Mouse (Mus musculus) T-helper 2 cell (primary cell): ENCODE measurements at regions not wholly inside any gene's neighbourhood (a gene's known extent, or its start where the extent isn't known, plus 50 kb on each side); places are given as distances from the start of the nearest gene placed in this dataset.

Experiments used
- in situ Hi-C: fragments of 300-600 bp; cut with MboI, MseI; formaldehyde crosslinking; loops from one replicate; pipeline ENCODE4 v1.15.1; 2025; ENCODE audit warnings: high pct_unique_total_duplicates

GRCm38 (mm10) chr12:9261662-9262061 lies 231.9 kb downstream of the Ttc32 start:
- in situ Hi-C loops, result no loop called here

DNA sequence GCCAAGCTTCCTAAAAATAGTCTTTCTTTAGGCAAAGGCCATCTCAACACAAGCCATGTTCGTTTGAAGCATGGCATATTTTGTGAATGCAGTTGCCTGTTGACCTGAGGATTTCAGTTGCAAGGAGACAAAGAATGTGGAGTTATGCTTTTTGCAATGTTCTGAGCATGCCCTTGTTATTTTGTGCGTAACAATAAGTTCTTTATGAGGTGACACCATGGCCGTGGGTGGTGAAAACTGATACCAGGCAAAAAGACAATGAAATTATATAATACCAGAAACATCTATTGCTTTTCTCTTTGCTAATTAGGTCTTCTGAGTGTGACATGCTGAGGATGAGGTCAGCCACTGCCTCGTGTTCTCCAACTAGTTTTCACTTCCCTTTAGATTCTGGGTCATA lies 236.4 kb downstream of the Ttc32 start:
- in situ Hi-C loops, result loop anchor here (5.0 kb wide), 1 partner anchor 51 kb away; no protein-coding TSS in a partner anchor

- in situ Hi-C loops, result no loop called here
Observed at GRCm38 (mm10) chr12:9271484-9271883, 241.7 kb downstream of the Ttc32 start.

DNA sequence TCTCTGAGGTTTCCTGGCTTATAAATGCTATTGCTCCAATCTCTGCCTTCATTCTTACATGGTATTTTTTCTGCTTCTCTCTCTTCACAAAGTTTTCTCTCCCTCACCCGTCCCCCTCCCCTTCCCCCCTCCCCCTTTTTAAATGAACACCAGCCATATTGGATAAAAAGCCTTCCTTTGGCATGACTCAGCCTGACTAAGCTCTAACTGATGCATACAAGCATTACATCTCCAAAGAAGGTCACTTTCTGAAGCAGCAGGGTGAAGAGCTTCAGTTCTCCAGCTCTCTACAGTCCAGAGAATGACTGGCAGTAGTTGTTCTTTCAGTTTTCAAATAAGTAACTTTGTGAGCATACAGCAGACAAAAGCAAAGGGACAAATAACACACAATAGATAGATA lies 244.4 kb downstream of the Ttc32 start:
- in situ Hi-C loops, result no loop called here

GRCm38 (mm10) chr12:9275697-9276096 lies 245.9 kb downstream of the Ttc32 start:
- in situ Hi-C loops, result no loop called here

DNA sequence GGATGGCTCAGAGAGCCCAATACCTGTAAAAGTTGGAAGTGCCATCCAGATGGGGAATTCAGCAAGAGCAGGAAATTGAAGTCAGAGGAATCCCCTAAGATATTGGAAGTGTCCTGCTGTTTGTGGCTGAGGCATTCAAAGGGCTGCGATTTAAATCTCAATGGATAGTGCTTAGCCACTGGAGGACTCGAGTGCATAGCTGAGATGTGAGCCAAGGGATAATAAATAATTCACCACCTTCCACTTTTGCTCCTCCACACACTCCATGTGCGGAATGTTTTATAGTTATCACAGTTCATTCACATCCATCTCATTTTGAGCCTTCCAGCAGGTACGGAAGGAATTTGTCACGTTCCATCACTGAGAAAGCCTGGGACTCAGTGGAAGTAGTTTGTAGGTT lies 248.9 kb downstream of the Ttc32 start:
- in situ Hi-C loops, result no loop called here

GRCm38 (mm10) chr12:9279893-9280605 lies 250.3 kb downstream of the Ttc32 start:
- in situ Hi-C loops, result no loop called here

GRCm38 (mm10) chr12:9287271-9287670 lies 257.5 kb downstream of the Ttc32 start:
- in situ Hi-C loops, result no loop called here

DNA sequence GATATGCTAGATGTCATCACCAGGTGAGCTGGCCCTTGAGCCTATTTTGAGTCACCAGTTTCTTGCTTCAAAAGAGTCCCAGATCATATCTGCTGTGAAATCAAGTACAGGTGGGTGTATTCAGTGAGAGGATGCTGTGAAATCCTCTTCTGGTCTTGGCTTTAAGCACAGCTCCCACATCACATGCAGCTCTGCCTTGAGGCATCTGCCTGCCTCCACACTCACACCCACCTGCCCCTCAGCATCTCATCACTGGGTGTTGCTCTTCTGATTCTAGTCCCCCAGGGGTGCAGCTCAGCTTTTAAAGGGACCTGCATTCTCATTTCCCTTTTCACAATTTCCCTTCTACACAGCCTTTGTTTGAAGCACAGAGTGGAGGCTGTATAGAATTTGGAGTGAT lies 262.9 kb downstream of the Ttc32 start:
- in situ Hi-C loops, result no loop called here

- in situ Hi-C loops, result no loop called here
Observed at GRCm38 (mm10) chr12:9295211-9295610, 265.4 kb downstream of the Ttc32 start.

DNA sequence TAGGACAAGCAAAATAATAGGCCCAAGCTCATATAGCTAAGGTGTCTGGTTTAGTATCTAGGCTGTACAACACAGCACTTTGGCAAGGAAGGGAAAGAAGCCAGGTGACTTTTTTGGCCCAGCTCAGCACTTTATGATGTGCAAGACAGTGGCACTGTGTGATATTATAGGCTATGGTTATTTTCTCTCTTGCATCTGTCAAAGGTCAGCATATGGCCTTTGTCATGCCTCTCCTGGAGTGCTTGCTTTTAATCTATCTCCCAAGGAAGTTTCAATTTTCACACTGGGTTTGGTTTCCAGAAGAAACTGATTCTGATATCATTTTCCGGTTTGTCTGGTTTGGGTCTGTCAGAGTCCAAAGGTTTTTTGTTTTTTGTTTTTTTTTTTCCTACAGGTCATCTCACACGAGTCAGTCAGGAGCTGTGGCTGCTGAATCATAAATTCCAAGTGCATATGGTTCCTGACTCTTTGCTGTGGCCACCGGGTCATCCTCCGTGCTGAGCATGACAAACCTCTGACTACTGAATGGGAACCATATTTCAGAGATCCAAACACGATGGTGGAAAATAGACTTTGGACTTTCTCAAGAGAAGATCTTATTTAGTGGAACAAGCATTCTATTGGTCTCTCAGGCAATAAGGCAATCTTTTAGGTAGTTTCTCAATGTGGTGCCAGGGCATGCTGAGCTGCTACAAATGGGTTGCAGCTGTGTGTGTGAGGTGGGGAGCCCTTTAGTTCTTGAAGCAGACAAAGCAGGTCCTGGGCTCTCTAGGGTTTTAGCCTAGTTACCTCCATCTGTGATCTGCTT lies 269.3 kb downstream of the Ttc32 start:
- in situ Hi-C loops, result no loop called here

DNA sequence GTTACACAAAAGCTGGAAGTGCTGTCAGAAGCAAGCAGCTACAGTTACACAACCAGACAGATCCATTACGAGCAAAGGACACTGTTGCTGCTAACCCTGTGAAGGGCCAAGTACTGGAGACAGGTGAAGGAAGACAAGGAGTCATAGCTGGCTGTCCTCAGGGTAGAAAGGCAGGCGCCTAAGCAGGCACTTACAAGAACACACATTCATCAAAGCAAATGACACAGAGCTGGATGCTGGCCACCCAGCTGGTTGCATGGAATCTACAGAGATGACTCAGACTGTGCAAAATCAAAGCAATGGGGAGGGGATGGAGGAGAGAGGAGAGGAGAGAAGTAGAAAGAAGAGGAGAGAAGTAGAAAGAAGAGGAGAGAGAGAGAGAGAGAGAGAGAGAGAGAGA lies 265.8 kb upstream of the Osr1 start:
- in situ Hi-C loops, result no loop called here

- in situ Hi-C loops, result no loop called here
Observed at GRCm38 (mm10) chr12:9337891-9338672, 231.8 kb upstream of the Osr1 start.

DNA sequence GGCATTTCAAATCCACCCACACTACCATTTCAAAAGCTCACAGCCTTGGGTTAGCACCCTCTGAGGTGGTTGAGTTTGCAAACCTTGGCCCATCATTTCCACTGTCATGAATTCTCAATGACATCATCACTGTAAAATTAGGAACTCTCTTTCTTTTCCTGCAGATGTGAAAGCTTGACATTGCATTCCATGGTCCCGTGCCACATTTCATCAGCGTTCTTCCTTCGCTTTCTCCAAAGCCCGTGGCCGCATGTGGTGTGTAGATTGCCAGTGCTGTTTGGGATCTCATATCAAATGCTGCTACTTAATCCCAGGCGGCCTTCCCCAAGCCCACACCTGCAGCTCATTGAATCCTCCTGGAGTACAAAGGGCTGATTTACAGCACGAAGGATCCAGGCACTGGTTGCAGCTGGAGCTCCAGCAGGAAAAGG lies 231.1 kb upstream of the Osr1 start:
- in situ Hi-C loops, result no loop called here

DNA sequence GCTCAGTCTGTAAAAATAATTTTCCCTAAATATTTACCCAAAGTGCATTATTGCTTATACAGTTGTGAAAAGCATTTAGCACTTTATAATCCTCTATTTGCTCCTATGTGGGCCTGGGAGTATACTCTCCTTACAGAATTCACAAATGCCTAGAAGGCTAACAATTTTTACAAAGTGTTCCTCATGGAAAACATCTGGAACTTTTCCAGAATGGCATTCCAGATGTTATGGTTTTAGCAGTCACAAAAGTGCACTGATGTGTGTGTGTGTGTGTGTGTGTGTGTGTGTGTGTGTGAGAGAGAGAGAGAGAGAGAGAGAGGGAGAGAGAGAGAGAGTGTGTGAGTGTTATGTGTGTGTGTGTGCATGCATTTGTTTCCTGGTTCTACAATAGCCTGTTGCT lies 229.1 kb upstream of the Osr1 start:
- in situ Hi-C loops, result no loop called here

DNA sequence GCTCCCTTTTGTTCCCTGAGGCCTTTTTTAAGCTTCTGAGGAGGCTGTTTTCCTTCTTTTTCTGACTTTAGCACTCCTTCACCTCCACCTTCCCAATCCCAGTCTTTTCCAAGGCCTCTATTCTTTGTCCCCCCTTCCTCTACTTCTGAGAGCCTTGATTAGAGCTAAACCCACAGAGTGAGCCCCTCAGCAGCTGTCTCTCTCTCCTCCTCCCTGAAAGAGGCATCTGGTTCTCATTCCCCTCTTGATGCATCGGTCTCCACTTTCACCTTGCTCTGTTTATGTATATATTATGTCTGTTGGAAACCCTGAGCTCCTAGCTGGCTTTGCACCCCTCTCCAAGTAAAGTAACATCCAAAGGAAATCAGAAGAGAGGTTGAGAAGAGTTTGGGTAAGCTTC lies 224.6 kb upstream of the Osr1 start:
- in situ Hi-C loops, result no loop called here

- in situ Hi-C loops, result no loop called here
Observed at GRCm38 (mm10) chr12:9355512-9355911, 214.4 kb upstream of the Osr1 start.

- in situ Hi-C loops, result no loop called here
Observed at GRCm38 (mm10) chr12:9357856-9358255, 212.1 kb upstream of the Osr1 start.

DNA sequence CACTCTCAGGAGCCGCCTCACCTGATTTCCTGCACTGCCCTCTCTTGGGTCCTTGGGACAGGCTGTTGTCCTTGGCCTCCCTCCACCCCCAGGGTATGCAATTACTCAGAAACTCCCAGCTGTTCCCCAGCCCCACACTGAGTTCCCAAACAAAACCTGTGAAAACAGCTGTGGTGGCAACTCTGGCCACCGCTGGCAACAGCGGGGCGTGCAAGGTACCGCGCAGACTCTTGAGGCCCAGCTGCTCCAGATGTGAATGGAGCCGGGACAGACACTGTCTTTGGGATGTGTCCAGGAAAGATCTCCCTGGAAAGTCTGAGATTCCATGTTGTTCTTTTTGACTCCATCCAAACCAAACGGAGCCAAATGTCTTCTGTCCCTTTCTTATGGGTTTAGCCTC lies 211.0 kb upstream of the Osr1 start:
- in situ Hi-C loops, result no loop called here

DNA sequence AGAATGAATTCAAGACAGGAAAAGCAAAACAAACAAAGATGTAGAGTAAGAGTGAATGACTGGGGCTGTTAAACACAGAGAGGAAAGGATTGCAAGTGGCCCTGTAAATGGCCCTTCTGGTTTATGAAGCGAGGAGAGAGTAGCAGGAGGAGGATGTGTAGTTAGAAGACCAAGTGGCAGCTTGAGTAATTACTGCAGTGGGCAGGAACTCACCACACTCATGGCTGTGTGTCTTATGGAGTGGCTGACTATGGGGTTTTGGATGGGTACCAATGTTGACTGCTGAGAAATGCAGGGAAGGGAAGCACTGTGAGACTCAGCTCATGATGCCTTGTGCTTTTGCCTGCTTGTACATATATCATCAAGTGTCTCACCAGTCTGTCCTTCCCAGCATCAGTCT lies 204.0 kb upstream of the Osr1 start:
- in situ Hi-C loops, result no loop called here

GRCm38 (mm10) chr12:9368682-9369081 lies 201.2 kb upstream of the Osr1 start:
- in situ Hi-C loops, result no loop called here

- in situ Hi-C loops, result no loop called here
Observed at GRCm38 (mm10) chr12:9401956-9402355, 168.0 kb upstream of the Osr1 start.
